Mouse (Mus musculus): ENCODE data around the gene Olfr33. TPM values are rescaled to one million over a fixed set of nuclear protein-coding genes. Genes with fewer than 3 reads are reported as not detected.

Olfr33 gene
- polyA plus RNA-seq (2015; fragmentation: Nextera tagmentation; extraction: Ambion mirVana), result not detected in 2 replicates

DNA sequence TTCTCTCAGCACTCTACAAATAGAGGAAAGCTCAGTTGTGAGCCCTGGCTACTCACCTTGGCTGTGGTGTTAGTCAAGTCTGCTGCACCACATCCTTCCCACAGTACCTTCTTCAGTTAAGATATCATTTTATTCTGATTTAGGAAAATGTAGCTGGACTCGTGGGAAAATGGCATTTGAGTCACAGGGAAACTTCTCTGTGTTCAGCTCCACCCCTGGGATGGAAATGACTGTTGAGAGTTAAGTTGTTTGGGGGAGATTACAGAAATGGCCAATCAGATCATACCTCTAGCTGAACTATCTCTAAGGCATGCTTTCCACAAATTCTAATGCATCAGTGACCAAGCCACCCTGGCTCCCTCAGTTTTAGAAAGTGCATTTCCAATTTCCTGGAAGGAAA is at the start of gene Olfr33:
Olfr33 (minus strand) TSS at position 101 of the 400 bp plus-strand sequence.
- ATAC-seq (ENCODE audit: insufficient read depth, low FRiP score), result no peak
- H3K36me3 ChIP-seq (ENCODE audit: control insufficient read depth, insufficient read depth, low read length), result no peaks in the 10 kb centered on the region
- H3K4me1 ChIP-seq (ENCODE audit: control insufficient read depth, insufficient read depth, low read length), result no peaks in the 10 kb centered on the region
- H3K27me3 ChIP-seq (ENCODE audit: control insufficient read depth, insufficient read depth, low read length), result no peaks in the 10 kb centered on the region
- no peak within 1 kb of the TSS for H3K4me3 ChIP-seq (replicated peaks; ENCODE audit: low read length)
- 49% methylated on average over 1 of the region's 1 CpGs for WGBS
- H3K27ac ChIP-seq (ENCODE audit: low read length), result no peak within 1 kb of the TSS
- no peaks in the 10 kb centered on the region for H3K9me3 ChIP-seq (replicated peaks; ENCODE audit: control insufficient read depth, low read length)
- no peak within 1 kb of the TSS for H3K9ac ChIP-seq (ENCODE audit: low read length)
- no peak within 1 kb of the TSS for H3K4me2 ChIP-seq (ENCODE audit: low read depth, low read length)

DNA sequence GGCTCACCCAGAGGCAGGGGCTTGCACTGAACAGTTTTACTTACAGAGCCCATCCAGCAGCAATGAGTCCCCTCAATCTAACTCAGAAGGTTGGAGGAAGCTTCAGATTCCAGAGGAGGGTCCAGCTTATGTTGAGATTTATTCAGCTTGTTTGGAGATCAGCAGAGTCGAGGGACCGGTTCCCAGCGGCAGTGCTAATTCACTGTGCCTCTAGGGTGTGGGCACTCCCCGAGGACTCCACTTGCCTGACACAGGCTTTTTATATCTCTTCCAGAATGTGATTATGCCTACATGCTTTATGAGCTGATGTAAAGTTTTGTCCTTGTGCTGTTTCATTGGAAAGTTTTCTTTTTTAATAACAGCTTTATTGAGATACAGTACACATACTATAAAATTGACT is 40.4 kb upstream of the Olfr33 start, which contains the start of the genes Olfr560 and Olfr78:
Olfr560 (minus strand) TSS at position 101 of the 400 bp plus-strand sequence.
Olfr78 (minus strand) TSS at position 206 of the 400 bp plus-strand sequence.
- H3K9ac ChIP-seq (ENCODE audit: low read length), result no peak within 1 kb of the TSS
- no peak within 1 kb of the TSS for H3K27ac ChIP-seq (ENCODE audit: low read length)
- no peak within 1 kb of the TSS for H3K4me2 ChIP-seq (ENCODE audit: low read depth, low read length)
- H3K27me3 ChIP-seq (ENCODE audit: control insufficient read depth, insufficient read depth, low read length), result no peaks in the 10 kb centered on the region
- WGBS, result 53% methylated on average over 4 of the region's 4 CpGs
- ATAC-seq (ENCODE audit: insufficient read depth, low FRiP score), result no peak
- H3K4me3 ChIP-seq (replicated peaks; ENCODE audit: low read length), result no peak within 1 kb of the TSS
- no peaks in the 10 kb centered on the region for H3K4me1 ChIP-seq (ENCODE audit: control insufficient read depth, insufficient read depth, low read length)
- no peaks in the 10 kb centered on the region for H3K36me3 ChIP-seq (ENCODE audit: control insufficient read depth, insufficient read depth, low read length)
- no peaks in the 10 kb centered on the region for H3K9me3 ChIP-seq (replicated peaks; ENCODE audit: control insufficient read depth, low read length)

DNA sequence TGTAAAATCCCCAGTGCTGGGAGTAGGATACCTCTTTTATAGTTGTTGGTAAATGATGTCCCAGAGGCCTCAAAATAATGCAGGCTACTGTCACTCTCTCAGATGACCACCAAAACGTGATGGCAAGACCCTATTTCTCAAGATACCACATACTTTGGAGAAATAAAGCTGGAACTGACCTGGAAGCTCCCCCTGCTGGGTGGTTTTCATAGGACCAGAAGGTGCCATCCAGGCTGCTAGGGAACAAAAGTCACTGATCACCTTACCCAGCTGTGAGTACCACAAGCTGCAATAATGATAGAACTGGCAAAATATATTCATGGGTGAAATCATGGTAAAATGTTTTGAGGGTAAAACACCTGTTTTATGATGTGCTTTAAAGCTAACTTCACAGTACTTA is 33.2 kb upstream of the Olfr33 start:
- Histone ChIP-seq H3K27ac (ENCODE audit: low read length) (no peak overlapping the region), H3K27me3 (ENCODE audit: control insufficient read depth, insufficient read depth, low read length) (no peaks in the 10 kb centered on the region), H3K9ac (ENCODE audit: low read length) (no peak overlapping the region), H3K4me2 (ENCODE audit: low read depth, low read length) (no peak overlapping the region), H3K4me1 (ENCODE audit: control insufficient read depth, insufficient read depth, low read length) (no peaks in the 10 kb centered on the region), H3K9me3 (replicated peaks; ENCODE audit: control insufficient read depth, low read length) (no peaks in the 10 kb centered on the region), H3K4me3 (replicated peaks; ENCODE audit: low read length) (no peak overlapping the region), H3K36me3 (ENCODE audit: control insufficient read depth, insufficient read depth, low read length) (no peaks in the 10 kb centered on the region)
- ATAC-seq (ENCODE audit: insufficient read depth, low FRiP score), result no peak
- 9% methylated on average over 1 of the region's 1 CpGs for WGBS

DNA sequence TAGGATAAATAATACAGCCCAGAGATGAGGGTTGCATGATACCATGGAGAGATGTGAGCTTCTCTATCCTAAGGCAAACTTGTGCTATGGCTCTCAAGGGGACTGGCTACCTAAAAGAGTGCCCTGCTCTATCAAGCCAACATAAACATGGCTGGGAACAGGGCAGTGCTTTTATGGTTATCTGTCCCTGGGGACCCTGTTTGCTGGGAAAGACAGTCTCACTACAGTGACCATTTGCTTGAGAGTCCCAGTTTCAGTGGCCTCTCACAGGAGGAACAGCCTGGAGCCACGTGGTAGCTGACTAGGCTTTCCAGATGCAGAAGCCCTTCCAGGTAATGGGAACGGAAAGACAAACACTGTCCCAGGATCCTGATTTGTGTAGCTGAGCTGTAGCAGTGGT is 18.8 kb upstream of the Olfr33 start:
- no peaks in the 10 kb centered on the region for H3K36me3 ChIP-seq (ENCODE audit: control insufficient read depth, insufficient read depth, low read length)
- no peak for ATAC-seq (ENCODE audit: insufficient read depth, low FRiP score)
- WGBS, result 25% methylated on average over 2 of the region's 2 CpGs

DNA sequence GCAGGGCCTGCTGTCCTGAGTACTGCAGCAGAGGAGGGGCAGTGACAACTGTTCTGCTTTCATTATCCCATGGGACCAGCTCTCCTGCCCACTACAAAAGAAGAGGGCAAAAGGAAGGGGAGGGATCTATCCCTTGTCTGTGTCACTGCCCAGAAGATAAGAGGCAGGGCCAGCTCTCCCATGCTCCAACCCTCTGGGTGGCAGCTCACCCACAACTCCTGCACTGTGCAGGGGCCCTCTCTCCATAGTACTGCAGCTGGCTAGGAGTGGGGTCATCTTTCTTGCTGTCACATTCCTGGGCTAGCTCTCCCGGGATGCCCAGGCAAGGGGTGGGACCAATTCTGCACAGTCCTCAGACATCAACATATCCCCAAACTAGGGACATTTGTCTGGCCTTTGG is 14.9 kb upstream of the Olfr33 start:
- Histone ChIP-seq H3K4me1 (ENCODE audit: control insufficient read depth, insufficient read depth, low read length) (no peaks in the 10 kb centered on the region), H3K36me3 (ENCODE audit: control insufficient read depth, insufficient read depth, low read length) (no peaks in the 10 kb centered on the region), H3K9me3 (replicated peaks; ENCODE audit: control insufficient read depth, low read length) (no peaks in the 10 kb centered on the region), H3K4me3 (replicated peaks; ENCODE audit: low read length) (no peak overlapping the region), H3K9ac (ENCODE audit: low read length) (no peak overlapping the region), H3K27ac (ENCODE audit: low read length) (no peak overlapping the region), H3K4me2 (ENCODE audit: low read depth, low read length) (no peak overlapping the region), H3K27me3 (ENCODE audit: control insufficient read depth, insufficient read depth, low read length) (no peaks in the 10 kb centered on the region)
- ATAC-seq (ENCODE audit: insufficient read depth, low FRiP score), result no peak; the same call in 1 of the 2 replicates
- 11% methylated on average over 1 of the region's 1 CpGs for WGBS

More for the DNA sequence above, 18.8 kb upstream of the Olfr33 start:
- Histone ChIP-seq H3K27me3 (ENCODE audit: control insufficient read depth, insufficient read depth, low read length) (no peaks in the 10 kb centered on the region), H3K27ac (ENCODE audit: low read length) (no peak overlapping the region), H3K4me2 (ENCODE audit: low read depth, low read length) (no peak overlapping the region), H3K9me3 (replicated peaks; ENCODE audit: control insufficient read depth, low read length) (no peaks in the 10 kb centered on the region), H3K9ac (ENCODE audit: low read length) (no peak overlapping the region), H3K4me3 (replicated peaks; ENCODE audit: low read length) (no peak overlapping the region), H3K4me1 (ENCODE audit: control insufficient read depth, insufficient read depth, low read length) (no peaks in the 10 kb centered on the region)

DNA sequence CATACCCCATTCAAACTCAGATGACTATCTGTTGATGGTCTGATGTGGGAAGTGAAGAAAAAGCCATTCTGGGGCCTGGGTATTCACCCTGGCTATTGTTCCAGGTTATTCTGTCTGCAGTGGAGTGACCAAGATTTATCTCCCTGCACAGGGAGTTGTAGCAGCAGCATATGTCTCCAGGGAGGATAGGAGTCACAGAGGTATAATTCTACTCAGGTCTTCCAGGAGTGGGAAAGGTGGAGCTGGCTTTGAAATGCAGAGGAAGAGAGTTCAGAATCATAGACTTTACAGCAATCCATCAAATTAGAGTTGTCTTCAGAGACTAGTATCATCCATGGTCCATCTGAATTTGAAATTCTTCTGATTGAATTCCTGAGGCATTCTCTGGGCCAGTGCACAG is 8.5 kb upstream of the Olfr33 start, which contains the start of gene Olfr559:
Olfr559 (minus strand) TSS at position 101 of the 400 bp plus-strand sequence.
- no peak within 1 kb of the TSS for H3K4me2 ChIP-seq (ENCODE audit: low read depth, low read length)
- H3K36me3 ChIP-seq (ENCODE audit: control insufficient read depth, insufficient read depth, low read length), result no peaks in the 10 kb centered on the region
- H3K27me3 ChIP-seq (ENCODE audit: control insufficient read depth, insufficient read depth, low read length), result no peaks in the 10 kb centered on the region
- no peaks in the 10 kb centered on the region for H3K4me1 ChIP-seq (ENCODE audit: control insufficient read depth, insufficient read depth, low read length)
- no peaks in the 10 kb centered on the region for H3K9me3 ChIP-seq (replicated peaks; ENCODE audit: control insufficient read depth, low read length)
- no peak for ATAC-seq (ENCODE audit: insufficient read depth, low FRiP score)
- no peak within 1 kb of the TSS for H3K27ac ChIP-seq (ENCODE audit: low read length)
- no peak within 1 kb of the TSS for H3K4me3 ChIP-seq (replicated peaks; ENCODE audit: low read length)
- H3K9ac ChIP-seq (ENCODE audit: low read length), result no peak within 1 kb of the TSS

DNA sequence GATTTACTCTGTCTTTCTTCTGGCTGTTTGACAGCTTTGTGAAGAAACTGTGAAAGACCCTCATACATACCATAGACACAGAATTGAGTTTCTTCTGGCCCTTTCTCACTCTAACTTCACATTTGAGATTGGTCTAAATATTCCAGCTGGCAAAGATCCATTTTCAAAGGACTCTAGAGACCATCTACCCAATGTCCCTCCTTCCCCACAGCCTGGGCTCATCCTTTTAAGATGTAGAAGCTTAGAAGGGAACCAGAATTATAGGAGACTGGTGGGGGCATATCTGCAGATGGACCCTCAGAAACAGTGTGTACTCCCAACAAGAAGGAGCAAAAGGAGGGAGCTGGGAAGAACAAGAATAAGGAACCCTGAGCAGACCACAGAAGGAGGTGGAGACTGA is 17.0 kb downstream of the Olfr33 start, which contains the start of gene Olfr558:
Olfr558 (plus strand) TSS at position 301 of the 400 bp plus-strand sequence.
- no peak for ATAC-seq (ENCODE audit: insufficient read depth, low FRiP score)
- Histone ChIP-seq H3K9me3 (replicated peaks; ENCODE audit: control insufficient read depth, low read length) (no peaks in the 10 kb centered on the region), H3K27me3 (ENCODE audit: control insufficient read depth, insufficient read depth, low read length) (no peaks in the 10 kb centered on the region), H3K4me1 (ENCODE audit: control insufficient read depth, insufficient read depth, low read length) (no peaks in the 10 kb centered on the region), H3K27ac (ENCODE audit: low read length) (no peak within 1 kb of the TSS), H3K4me3 (replicated peaks; ENCODE audit: low read length) (no peak within 1 kb of the TSS), H3K36me3 (ENCODE audit: control insufficient read depth, insufficient read depth, low read length) (no peaks in the 10 kb centered on the region), H3K9ac (ENCODE audit: low read length) (no peak within 1 kb of the TSS), H3K4me2 (ENCODE audit: low read depth, low read length) (no peak within 1 kb of the TSS)

DNA sequence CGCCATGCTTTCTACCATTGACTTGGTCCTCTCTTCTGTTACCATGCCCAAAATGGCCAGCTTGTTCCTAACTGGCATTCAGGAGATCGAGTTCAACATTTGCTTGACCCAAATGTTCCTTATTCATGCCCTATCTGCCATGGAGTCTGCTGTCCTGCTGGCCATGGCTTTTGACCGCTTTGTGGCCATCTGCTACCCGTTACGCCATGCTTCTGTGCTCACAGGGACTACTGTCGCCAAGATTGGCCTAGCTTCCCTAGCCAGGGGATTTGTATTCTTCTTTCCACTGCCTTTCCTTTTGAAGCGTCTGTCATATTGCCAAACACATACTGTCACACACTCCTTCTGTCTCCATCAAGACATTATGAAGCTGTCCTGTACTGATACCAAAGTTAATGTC is 20.4 kb downstream of the Olfr33 start:
- H3K27me3 ChIP-seq (ENCODE audit: control insufficient read depth, insufficient read depth, low read length), result no peaks in the 10 kb centered on the region
- WGBS, result 91% methylated on average over 7 of the region's 7 CpGs
- H3K36me3 ChIP-seq (ENCODE audit: control insufficient read depth, insufficient read depth, low read length), result no peaks in the 10 kb centered on the region
- no peaks in the 10 kb centered on the region for H3K4me1 ChIP-seq (ENCODE audit: control insufficient read depth, insufficient read depth, low read length)
- no peak overlapping the region for H3K4me3 ChIP-seq (replicated peaks; ENCODE audit: low read length)
- ATAC-seq (ENCODE audit: insufficient read depth, low FRiP score), result no peak
- no peak overlapping the region for H3K9ac ChIP-seq (ENCODE audit: low read length)
- no peak overlapping the region for H3K4me2 ChIP-seq (ENCODE audit: low read depth, low read length)
- H3K9me3 ChIP-seq (replicated peaks; ENCODE audit: control insufficient read depth, low read length), result no peaks in the 10 kb centered on the region
- no peak overlapping the region for H3K27ac ChIP-seq (ENCODE audit: low read length)

DNA sequence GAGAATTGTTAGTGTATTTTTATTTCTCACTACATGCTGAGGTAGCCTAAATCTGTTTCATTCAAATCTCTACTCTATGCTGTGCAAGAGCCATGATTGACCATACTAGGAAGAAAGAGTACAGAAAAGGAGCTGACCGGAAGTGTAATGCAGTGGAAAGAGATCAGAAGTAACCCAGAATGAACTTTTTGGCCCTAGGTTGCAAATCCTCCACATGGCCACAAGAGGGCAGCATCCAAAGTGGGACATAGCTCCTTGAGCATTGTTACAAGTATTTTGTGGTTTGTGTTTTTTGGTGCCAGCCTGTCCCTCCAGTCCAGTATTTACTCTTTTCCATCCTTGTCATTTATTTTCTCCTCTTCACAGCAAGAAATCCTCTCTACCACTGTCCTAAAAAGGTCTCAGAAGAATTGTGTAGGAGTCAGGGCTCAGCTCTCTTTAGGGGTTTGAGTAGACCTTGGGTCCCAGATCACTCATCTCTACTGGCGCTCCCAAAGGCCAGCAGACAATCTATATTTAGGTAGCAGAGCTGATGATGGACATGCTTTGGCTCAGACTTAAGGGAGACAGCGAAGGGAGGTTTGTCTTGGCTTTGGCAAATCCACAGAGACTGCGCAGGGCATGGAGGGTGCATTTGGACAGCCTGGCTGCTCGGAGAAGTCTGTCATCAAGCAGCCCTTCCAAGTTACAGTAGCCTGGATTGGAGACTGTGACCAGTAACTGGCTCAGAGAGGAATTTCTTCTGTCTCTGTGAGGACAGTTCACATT is 23.3 kb downstream of the Olfr33 start, which contains the start of gene Olfr557:
Olfr557 (plus strand) TSS at position 553 of the 768 bp plus-strand sequence.
- H3K9ac ChIP-seq (ENCODE audit: low read length), result no peak within 1 kb of the TSS
- WGBS, result 76% methylated on average over 5 of the region's 5 CpGs
- H3K36me3 ChIP-seq (ENCODE audit: control insufficient read depth, insufficient read depth, low read length), result no peaks in the 10 kb centered on the region
- no peaks in the 10 kb centered on the region for H3K4me1 ChIP-seq (ENCODE audit: control insufficient read depth, insufficient read depth, low read length)
- H3K4me3 ChIP-seq (replicated peaks; ENCODE audit: low read length), result no peak within 1 kb of the TSS
- H3K27me3 ChIP-seq (ENCODE audit: control insufficient read depth, insufficient read depth, low read length), result no peaks in the 10 kb centered on the region
- no peak within 1 kb of the TSS for H3K27ac ChIP-seq (ENCODE audit: low read length)
- no peaks in the 10 kb centered on the region for H3K9me3 ChIP-seq (replicated peaks; ENCODE audit: control insufficient read depth, low read length)
- H3K4me2 ChIP-seq (ENCODE audit: low read depth, low read length), result no peak within 1 kb of the TSS
- no peak for ATAC-seq (ENCODE audit: insufficient read depth, low FRiP score)

All from stomach, embryonic 16.5 days (tissue).